Mouse (Mus musculus): ENCODE results near the gene Mpeg1.

GRCm38 (mm10) chr19:12421680-12422079 lies 38.9 kb upstream of the Mpeg1 start:
- TF ChIP-seq POLR2A (IDR thresholded peaks at IDR 0.05; ENCODE audit: insufficient read length, low read depth) (no peak), TCF12 (IDR thresholded peaks at IDR 0.05; ENCODE audit: insufficient read depth, poor library complexity, severe bottlenecking) (no peak), USF1 (IDR thresholded peaks at IDR 0.05; ENCODE audit: low read depth) (no peak), REST (IDR thresholded peaks at IDR 0.05; ENCODE audit: insufficient read depth, insufficient read length) (no peak), SRF (IDR thresholded peaks at IDR 0.05; ENCODE audit: control insufficient read depth, insufficient read length, low read depth) (no peak), CEBPB (IDR thresholded peaks at IDR 0.05; ENCODE audit: insufficient read depth, poor library complexity, severe bottlenecking) (no peak), MYOD1 (IDR thresholded peaks at IDR 0.05; ENCODE audit: control insufficient read depth in 1 of 3, insufficient read length in 2 of 3, low read depth in 2 of 3) (no peak)

Measured in myocyte (in vitro differentiated cells).